Mouse (Mus musculus) CD4-positive naive resting alpha-beta T cell, adult 76 days (primary cell): ENCODE results near the gene Plekhm3. TPM values are rescaled to one million over a fixed set of nuclear protein-coding genes. Genes with fewer than 3 reads are reported as not detected.

Experiments used
- total RNA-seq: library from RNA; stranded (reverse); gene quantifications from one replicate; pipeline ENCODE4 v1.2.4, GENCODE M21; 2023

Gene Plekhm3
- 18.4 TPM for total RNA-seq

GRCm38 (mm10) chr1:64956479-64956961 is at the start of gene Plekhm3:
TSS of gene Plekhm3 (minus strand) at chr1:64956824.

GRCm38 (mm10) chr1:64737502-64738179 is 219.0 kb downstream of the Plekhm3 start, which contains the start of gene Fzd5:
TSS of gene Fzd5 (minus strand) at chr1:64737751.

Other genes starting within 250 kb of the Plekhm3 start
- 4.5 TPM for gene Fzd5, start 219.1 kb downstream of the Plekhm3 start, total RNA-seq
- gene Akr1cl, start 75.9 kb upstream of the Plekhm3 start, total RNA-seq, result not detected
- not detected for gene Cryge, start 94.3 kb upstream of the Plekhm3 start, total RNA-seq
- gene Crygd, start 106.6 kb upstream of the Plekhm3 start, total RNA-seq, result not detected
- not detected for gene Crygc, start 116.9 kb upstream of the Plekhm3 start, total RNA-seq
- gene Crygb, start 125.5 kb upstream of the Plekhm3 start, total RNA-seq, result not detected
- not detected for gene Cryga, start 146.5 kb upstream of the Plekhm3 start, total RNA-seq
- gene Gm28845, start 162.7 kb upstream of the Plekhm3 start, total RNA-seq, result not detected
- not detected for gene D630023F18Rik, start 166.4 kb upstream of the Plekhm3 start, total RNA-seq
- 5.4 TPM for gene Idh1, start 229.7 kb upstream of the Plekhm3 start, total RNA-seq
- 40.3 TPM for gene Pikfyve, start 229.9 kb upstream of the Plekhm3 start, total RNA-seq